Mouse (Mus musculus): Measurements from ENCODE around the gene Slc38a1.

DNA sequence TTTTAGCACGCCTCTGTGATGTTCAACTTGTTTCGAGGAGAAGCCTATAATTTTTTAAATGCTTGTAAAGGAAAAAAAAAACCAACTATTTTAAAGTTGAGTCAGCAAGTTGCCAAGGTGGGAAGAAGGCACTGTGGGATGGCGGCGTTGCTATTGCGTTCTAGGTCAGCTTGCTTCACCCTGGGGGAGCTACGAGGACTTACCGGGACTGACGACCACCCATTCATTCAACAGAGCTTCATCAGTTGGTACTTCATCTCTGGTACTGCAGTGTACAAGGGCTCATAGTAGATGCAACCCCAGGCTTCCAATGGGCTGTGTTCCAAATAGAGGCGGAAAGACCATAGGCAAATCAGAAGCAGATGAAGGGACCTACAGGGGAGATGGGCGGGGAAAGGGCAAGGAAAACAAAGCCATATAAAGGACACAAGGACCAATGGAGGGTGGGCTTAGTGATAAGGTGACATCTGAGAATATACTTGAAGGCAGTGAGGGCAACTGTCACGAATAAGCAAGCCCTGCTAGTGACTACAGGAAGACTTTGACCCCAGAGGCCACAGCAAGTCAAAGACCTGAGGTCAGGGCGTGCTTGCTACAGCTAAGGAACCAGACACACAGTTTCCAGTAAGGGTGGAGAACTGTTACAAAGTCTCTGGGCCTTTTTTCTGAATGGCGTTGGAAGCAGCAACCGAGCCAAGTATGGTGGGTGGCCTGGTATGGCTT, 82.0 kb downstream of the Slc38a1 start:
- TF ChIP-seq CTCF (IDR thresholded peaks at IDR 0.05; ENCODE audit: low read depth, low read length): no peak
- TF ChIP-seq POLR2A (IDR thresholded peaks at IDR 0.05; ENCODE audit: extremely low read depth, insufficient read depth, low read length): no peak

Measured in liver, adult 2 months (tissue).